ENCODE assay signal across 8 mouse cellular contexts in genomic region chr13:99391417-99391816, GRCm38 (mm10). TPM values are rescaled to one million over a fixed set of nuclear protein-coding genes. Genes with fewer than 3 reads are reported as not detected.
DNase-seq lines count a peak whose midpoint lies in the region; ATAC-seq and TF ChIP-seq lines count a peak whose summit lies in the region.

No protein-coding gene starts in this region.

- H3K9ac ChIP-seq in heart, adult 2 months (ENCODE audit: low read depth, low read length), result no peak overlapping the region
- H3K9ac ChIP-seq in heart, embryonic 12.5 days, result no peak overlapping the region
- no peak overlapping the region for H3K9ac ChIP-seq in midbrain, postnatal 0 days (replicated peaks; ENCODE audit: low read length, poor library complexity, severe bottlenecking)

- no peak for TF ChIP-seq CTCF in heart, adult 2 months (IDR thresholded peaks at IDR 0.05)
- no peak for TF ChIP-seq CTCF in midbrain, postnatal 0 days (IDR thresholded peaks at IDR 0.05)

- TF ChIP-seq POLR2A in heart, adult 2 months (IDR thresholded peaks at IDR 0.05; ENCODE audit: insufficient read depth, low read depth, low read length), result no peak

- intact Hi-C loops in heart, adult 2 months (cut with DNase I), result no loop called here

- no peaks in the 10 kb centered on the region for H3K79me2 ChIP-seq in heart, adult 2 months (replicated peaks; ENCODE audit: control insufficient read depth, insufficient read depth, low read length)

- H3K36me3 ChIP-seq in heart, adult 2 months (ENCODE audit: control insufficient read depth, insufficient read depth, low read length), result peaks cover 5% of the 10 kb centered on the region
- H3K36me3 ChIP-seq in heart, embryonic 12.5 days, result peaks cover 7% of the 10 kb centered on the region
- no peaks in the 10 kb centered on the region for H3K36me3 ChIP-seq in midbrain, postnatal 0 days (ENCODE audit: insufficient read depth, low read length)

- no peaks in the 10 kb centered on the region for H3K27me3 ChIP-seq in heart, adult 2 months (ENCODE audit: control insufficient read depth, insufficient read depth, low read length)
- no peaks in the 10 kb centered on the region for H3K27me3 ChIP-seq in heart, embryonic 12.5 days (replicated peaks)
- H3K27me3 ChIP-seq in midbrain, postnatal 0 days (ENCODE audit: insufficient read depth, low read length), result no peaks in the 10 kb centered on the region

- TF ChIP-seq EP300 in heart, adult 2 months (IDR thresholded peaks at IDR 0.05; ENCODE audit: insufficient read depth, low read depth, low read length), result no peak

- 50% methylated on average over 3 of the region's 3 CpGs for WGBS in heart, adult 2 months
- 77% methylated on average over 3 of the region's 3 CpGs for WGBS in heart, embryonic 12.5 days
- 70% methylated on average over 3 of the region's 3 CpGs for WGBS in midbrain, postnatal 0 days

- no peaks in the 10 kb centered on the region for H3K9me3 ChIP-seq in heart, embryonic 12.5 days (replicated peaks)
- H3K9me3 ChIP-seq in midbrain, postnatal 0 days (ENCODE audit: low read length), result no peaks in the 10 kb centered on the region

- H3K4me3 ChIP-seq in heart, adult 2 months, result no peak overlapping the region
- H3K4me3 ChIP-seq in heart, embryonic 12.5 days, result no peak overlapping the region
- H3K4me3 ChIP-seq in midbrain, postnatal 0 days (ENCODE audit: low read depth, low read length), result no peak overlapping the region

- peak; percentile 52 to 65 for DNase-seq in heart, adult 2 months
- DNase-seq in 3T3-L1 (ENCODE audit: low read depth, low spot score), result peak; percentile 96
- DNase-seq in brain, adult 2 months (ENCODE audit: low read depth, low spot score), result peak; percentile 90
- DNase-seq in gastrocnemius, postnatal 10 days, result peak; percentile 71
- DNase-seq in midbrain, postnatal 0 days (ENCODE audit: low spot score), result peak; percentile 37
- DNase-seq in spleen, postnatal 14 days (ENCODE audit: low spot score in 2 of 2), result no peak
- DNase-seq in c-Kit-positive CD71-positive TER-119-positive erythroid progenitor cells, embryonic 14.5 days (ENCODE audit: low spot score), result no peak

- no peak overlapping the region for H3K4me2 ChIP-seq in heart, embryonic 12.5 days
- no peak overlapping the region for H3K4me2 ChIP-seq in midbrain, postnatal 0 days (ENCODE audit: low read depth, low read length, poor library complexity, severe bottlenecking)

- ATAC-seq in heart, embryonic 12.5 days (ENCODE audit: insufficient number of reproducible peaks, low FRiP score), result no peak
- no peak for ATAC-seq in midbrain, postnatal 0 days (ENCODE audit: low FRiP score)

- H3K4me1 ChIP-seq in heart, adult 2 months (ENCODE audit: control insufficient read depth, insufficient read depth, low read length), result peaks cover 10% of the 10 kb centered on the region
- H3K4me1 ChIP-seq in heart, embryonic 12.5 days (replicated peaks), result peaks cover 18% of the 10 kb centered on the region
- no peaks in the 10 kb centered on the region for H3K4me1 ChIP-seq in midbrain, postnatal 0 days (ENCODE audit: insufficient read depth, low read length)

- peak overlapping the region; percentile 53 for H3K27ac ChIP-seq in heart, adult 2 months
- no peak overlapping the region for H3K27ac ChIP-seq in heart, embryonic 12.5 days (ENCODE audit: poor library complexity, severe bottlenecking)
- H3K27ac ChIP-seq in midbrain, postnatal 0 days (ENCODE audit: low read depth, low read length), result no peak overlapping the region

RNA-seq across cellular contexts. Expression of gene Mrps27, which starts 46.8 kb away (rescaled TPM):
- total RNA-seq in heart, adult 2 months (2021), result 10 to 100 TPM; 40.8 to 48.0 TPM
- polyA plus RNA-seq in heart, adult 2 months (2012; rRNA removed), result 39.3 and 41.7 TPM in 2 replicates
- polyA plus RNA-seq in heart, embryonic 12.5 days (2016; fragmentation: Nextera tagmentation; extraction: Ambion mirVana), result 72.6 and 73.0 TPM in 2 replicates
- 10 to 100 TPM; 27.5 to 28.4 TPM for total RNA-seq in gastrocnemius, postnatal 10 days (2021)
- 19.6 and 21.9 TPM in 2 replicates for total RNA-seq in midbrain, postnatal 0 days (2014; rRNA removed)
- 37.4 and 38.7 TPM in 2 replicates for polyA plus RNA-seq in midbrain, postnatal 0 days (2015; fragmentation: Nextera tagmentation; extraction: Ambion mirVana)

RNA-seq across cellular contexts. Expression of gene Ptcd2, which starts 46.9 kb away (rescaled TPM):
- 10 to 100 TPM; 49.6 to 51.2 TPM for total RNA-seq in heart, adult 2 months (2021)
- polyA plus RNA-seq in heart, adult 2 months (2012; rRNA removed), result 35.0 and 44.9 TPM in 2 replicates
- polyA plus RNA-seq in heart, embryonic 12.5 days (2016; fragmentation: Nextera tagmentation; extraction: Ambion mirVana), result 56.0 and 56.3 TPM in 2 replicates
- total RNA-seq in gastrocnemius, postnatal 10 days (2021), result 10 to 100 TPM; 23.4 to 24.1 TPM
- total RNA-seq in midbrain, postnatal 0 days (2014; rRNA removed), result 41.8 and 48.9 TPM in 2 replicates
- polyA plus RNA-seq in midbrain, postnatal 0 days (2015; fragmentation: Nextera tagmentation; extraction: Ambion mirVana), result 51.5 and 52.8 TPM in 2 replicates

Comparison
In these comparisons a context has a peak if more than half of its experiments do, and no peak if none do; other contexts are left out.
1. DNase-seq: peak in heart, adult 2 months (2 of 2), 3T3-L1 (single experiment), brain, adult 2 months (single experiment), gastrocnemius, postnatal 10 days (single experiment) and midbrain, postnatal 0 days (single experiment); none in spleen, postnatal 14 days (0 of 2) and c-Kit-positive CD71-positive TER-119-positive erythroid progenitor cells, embryonic 14.5 days (single experiment).